Mouse (Mus musculus) thymus, adult 2 months (tissue): ENCODE data around the gene Pcsk5.

Source experiments
- CTCF ChIP-seq: fragments of 200-500 bp; IDR thresholded peaks from 2 replicates; pipeline ENCODE4 v1.5.1; 2012; ENCODE audit warnings: mild to moderate bottlenecking, control low read depth, low read length, moderate library complexity, borderline replicate concordance; ENCODE audit not compliant: control insufficient read depth, poor library complexity, insufficient read depth; ENCODE audit errors: extremely low read depth
- POLR2A ChIP-seq: fragments of 200-500 bp; IDR thresholded peaks from 2 replicates; pipeline ENCODE4 v1.6.1; 2012; ENCODE audit warnings: mild to moderate bottlenecking, low read length, control low read depth, moderate library complexity; ENCODE audit not compliant: control insufficient read depth, poor library complexity, insufficient read depth; ENCODE audit errors: extremely low read depth

DNA sequence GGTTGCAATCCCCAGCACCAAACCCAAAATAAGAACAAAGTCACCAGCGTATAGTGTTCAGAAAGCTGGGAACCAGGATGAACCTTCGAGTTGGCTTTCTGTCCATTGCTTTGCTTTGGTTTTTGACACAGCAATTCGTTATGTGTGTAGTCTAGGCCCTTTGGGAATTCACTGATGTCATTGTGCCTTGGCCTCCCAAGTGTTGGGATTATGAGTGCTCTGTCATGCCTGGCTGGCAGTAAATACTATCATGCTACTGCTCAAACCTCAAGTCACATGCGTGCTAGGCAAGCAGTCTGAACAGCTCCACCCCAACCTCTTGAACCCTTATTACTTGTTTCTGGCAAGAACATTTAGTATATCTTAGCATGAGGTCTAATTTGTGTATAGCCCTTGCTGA is 434.3 kb downstream of the Pcsk5 start:
- no peak for TF ChIP-seq CTCF
- no peak for TF ChIP-seq POLR2A
